Mouse (Mus musculus) frontal cortex, postnatal 10 days (tissue): Measurements from ENCODE around the gene Clasp2.

ENCODE experiments used
- DNase-seq, 2 experiments: peaks; one replicate each; pipeline ENCODE4 v3.0.0; 2022; ENCODE audit warnings: low spot score in 2 of 2, mixed read lengths in 1 of 2

Clasp2 gene

GRCm38 (mm10) chr9:113930534-113931374, 189.5 kb downstream of the Clasp2 start, which contains the start of gene Ubp1:
TSS of gene Ubp1 (plus strand) at chr9:113930934.
- DNase-seq: peak; percentile 95 to 97

- DNase-seq: peak in 1 of 2 experiments; percentile 44
Observed at GRCm38 (mm10) chr9:113931375-113932099, 190.3 kb downstream of the Clasp2 start.

- DNase-seq: no peak
Observed at GRCm38 (mm10) chr9:113932100-113932470, 190.8 kb downstream of the Clasp2 start.

- DNase-seq: no peak
Observed at GRCm38 (mm10) chr9:113932501-113932900, 191.2 kb downstream of the Clasp2 start.

- no peak for DNase-seq
Observed at GRCm38 (mm10) chr9:113935638-113936037, 194.4 kb downstream of the Clasp2 start.

- no peak for DNase-seq
Observed at GRCm38 (mm10) chr9:113939063-113939850, 198.0 kb downstream of the Clasp2 start.

GRCm38 (mm10) chr9:113941103-113941805, 200.0 kb downstream of the Clasp2 start:
- no peak for DNase-seq

GRCm38 (mm10) chr9:113943372-113943771, 202.1 kb downstream of the Clasp2 start:
- DNase-seq: no peak

- DNase-seq: no peak
Observed at GRCm38 (mm10) chr9:113947216-113947615, 205.9 kb downstream of the Clasp2 start.

- no peak for DNase-seq
Observed at GRCm38 (mm10) chr9:113957777-113958176, 216.5 kb downstream of the Clasp2 start.

- no peak for DNase-seq
Observed at GRCm38 (mm10) chr9:113963718-113964117, 222.4 kb downstream of the Clasp2 start.

GRCm38 (mm10) chr9:113964415-113964814, 223.1 kb downstream of the Clasp2 start:
- DNase-seq: no peak

GRCm38 (mm10) chr9:113966838-113967237, 225.6 kb downstream of the Clasp2 start:
- DNase-seq: no peak

GRCm38 (mm10) chr9:113968967-113969366, 227.7 kb downstream of the Clasp2 start:
- DNase-seq: no peak
